Mouse (Mus musculus): Measurements from ENCODE around the gene Dph1. TPM values are rescaled to one million over a fixed set of nuclear protein-coding genes. Genes with fewer than 3 reads are reported as not detected.

Gene Dph1
- total RNA-seq (2023), result 2.2 and 2.7 TPM in 2 replicates

GRCm38 (mm10) chr11:75190905-75191441 is at the start of gene Dph1:
Gene Dph1 (minus strand): TSS chr11:75191241.

DNA sequence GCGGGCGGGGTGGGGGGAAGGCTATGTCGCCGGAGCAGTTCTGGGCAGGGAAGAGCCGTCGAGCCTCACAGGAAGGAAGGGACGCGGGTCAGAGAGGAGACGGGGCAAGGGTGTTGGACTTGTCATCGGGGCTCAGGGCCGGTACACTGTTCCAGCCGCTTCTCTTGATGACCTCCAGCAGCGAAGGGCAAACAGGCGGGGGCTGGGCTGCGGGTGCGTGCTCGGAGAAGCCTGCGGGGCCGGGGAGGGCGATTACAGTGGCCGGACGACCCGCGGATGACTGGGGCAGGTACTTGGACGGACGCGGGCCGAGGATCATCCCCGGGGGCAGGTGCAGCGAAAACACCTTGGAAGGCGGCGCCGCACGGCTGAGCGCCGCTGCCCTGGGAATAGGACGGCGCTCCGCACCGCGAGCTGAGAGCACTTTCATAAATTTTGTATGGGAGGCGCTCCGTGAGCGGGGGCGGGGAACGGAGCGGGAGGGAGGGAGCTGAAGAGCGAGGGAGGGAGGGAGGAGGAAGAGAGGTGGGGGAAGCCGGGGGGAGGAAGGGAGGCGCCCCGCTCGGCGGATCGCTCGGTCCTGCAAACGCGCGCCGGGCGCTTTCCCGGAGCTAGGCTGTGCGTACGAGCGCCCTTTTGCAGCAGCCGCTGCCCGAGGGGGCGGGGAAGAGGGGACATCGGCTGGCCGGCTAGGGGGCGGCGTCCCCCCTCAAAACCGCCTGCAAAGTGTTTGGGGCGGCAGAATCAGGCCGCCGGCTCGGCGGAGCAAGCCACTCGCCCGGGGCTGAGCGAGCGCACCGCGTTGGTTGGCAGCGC is 2.4 kb upstream of the Dph1 start, which contains the start of gene Rtn4rl1:
Rtn4rl1 (plus strand) TSS at position 528 of the 816 bp plus-strand sequence.

GRCm38 (mm10) chr11:75178672-75179208 is 12.3 kb downstream of the Dph1 start, which contains the start of gene Ovca2:
Gene Ovca2 (minus strand): TSS chr11:75178835.

DNA sequence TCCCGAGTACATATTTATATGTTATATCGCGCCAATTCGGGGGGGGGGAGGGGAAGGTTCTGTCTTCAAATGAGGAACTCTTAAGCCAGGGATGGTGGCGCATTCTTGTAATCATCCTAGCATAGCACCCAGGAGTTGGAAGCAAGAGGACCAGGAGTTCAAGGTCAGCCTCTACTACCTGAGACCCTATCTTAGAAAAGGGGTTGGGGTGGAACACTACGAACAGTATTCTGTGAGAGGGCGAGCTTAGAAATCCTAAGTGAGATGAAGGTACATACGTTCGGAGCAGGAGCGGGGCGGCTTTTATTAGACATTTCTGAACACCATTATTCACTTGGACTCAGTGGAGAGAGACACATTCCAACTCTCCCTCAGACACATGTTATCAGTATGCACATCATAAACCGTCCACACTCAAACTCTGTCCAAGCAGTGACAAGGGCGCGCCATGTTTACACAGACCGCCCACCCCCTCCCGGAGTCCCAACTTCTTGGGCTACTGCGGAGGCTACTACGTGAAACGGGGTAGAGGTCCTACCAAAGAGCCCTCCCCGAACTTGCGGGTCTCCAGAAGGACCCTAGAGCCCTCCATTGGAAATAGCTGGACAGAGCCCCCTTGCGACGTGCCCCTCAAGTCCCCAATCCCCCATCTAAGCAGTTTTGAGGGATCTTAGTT is 21.5 kb downstream of the Dph1 start, which contains the start of gene Hic1:
Hic1 (minus strand) TSS at position 115 of the 676 bp plus-strand sequence.

Other genes starting within 250 kb of the Dph1 start
- 4.1 and 7.8 TPM in 2 replicates for gene Hic1, start 21.7 kb downstream of the Dph1 start, total RNA-seq (2023)
- 3.4 and 5.3 TPM in 2 replicates for gene Ovca2, start 12.4 kb downstream of the Dph1 start, total RNA-seq (2023)
- 0.16 TPM in 1 of 2 replicates, not detected in the other for gene Rtn4rl1, start 2.5 kb upstream of the Dph1 start, total RNA-seq (2023)
- gene Rpa1, start 157.1 kb upstream of the Dph1 start, total RNA-seq (2023), result 46.0 and 60.1 TPM in 2 replicates
- 2.2 and 2.4 TPM in 2 replicates for gene Smyd4, start 157.2 kb upstream of the Dph1 start, total RNA-seq (2023)
- 12.8 and 20.2 TPM in 2 replicates for gene Serpinf1, start 231.5 kb upstream of the Dph1 start, total RNA-seq (2023)
- 0.28 TPM in 1 of 2 replicates, not detected in the other for gene Serpinf2, start 248.3 kb upstream of the Dph1 start, total RNA-seq (2023)

Data from neutrophil, adult 65 days (primary cell).